Mouse (Mus musculus) midbrain, postnatal 0 days (tissue): ENCODE measurements around the gene Coro2a. TPM values are rescaled to one million over a fixed set of nuclear protein-coding genes. Genes with fewer than 3 reads are reported as not detected.

ENCODE experiments used
- ATAC-seq: fragments of 200-750 bp; cut with Nextera tagmentation; 2 replicates; pipeline ENCODE4 v1.8.0; 2017; ENCODE audit warnings: moderate number of reproducible peaks, mild to moderate bottlenecking, moderate TSS enrichment, moderate library complexity; ENCODE audit not compliant: low FRiP score
- DNase-seq: peaks from one replicate; pipeline ENCODE4 v3.0.0-alpha.2; 2015; ENCODE audit warnings: low spot score
- H3K27ac ChIP-seq: fragments of 300-500 bp; sonication (generic); 2 replicates; pipeline ENCODE4 v1.5.1; 2014; ENCODE audit warnings: low read depth, mild to moderate bottlenecking, low read length, mixed read lengths
- H3K27me3 ChIP-seq: fragments of 300-500 bp; sonication (generic); 2 replicates; pipeline ENCODE4 v1.6.1; 2014; ENCODE audit warnings: low read length, control low read depth, mixed read lengths; ENCODE audit not compliant: insufficient read depth
- H3K36me3 ChIP-seq: fragments of 300-500 bp; sonication (generic); 2 replicates; pipeline ENCODE4 v1.6.1; 2014; ENCODE audit warnings: low read length, control low read depth, mixed read lengths; ENCODE audit not compliant: insufficient read depth
- H3K4me1 ChIP-seq: fragments of 300-500 bp; sonication (generic); 2 replicates; pipeline ENCODE4 v1.6.1; 2014; ENCODE audit warnings: mild to moderate bottlenecking, control low read depth, antibody characterized with exemption, low read length, mixed read lengths; ENCODE audit not compliant: insufficient read depth
- H3K4me2 ChIP-seq: fragments of 300-500 bp; sonication (generic); 2 replicates; pipeline ENCODE4 v1.6.1; 2014; ENCODE audit warnings: low read depth, mild to moderate bottlenecking, low read length, mixed read lengths; ENCODE audit not compliant: poor library complexity, severe bottlenecking
- H3K4me3 ChIP-seq: fragments of 300-500 bp; sonication (generic); 2 replicates; pipeline ENCODE4 v1.5.1; 2014; ENCODE audit warnings: low read depth, mild to moderate bottlenecking, low read length, moderate library complexity
- H3K9ac ChIP-seq: fragments of 300-500 bp; sonication (generic); replicated peaks from 2 replicates; pipeline ENCODE4 v1.6.1; 2014; ENCODE audit warnings: mild to moderate bottlenecking, low read length, moderate library complexity, mixed read lengths; ENCODE audit not compliant: poor library complexity, severe bottlenecking
- H3K9me3 ChIP-seq: fragments of 300-500 bp; sonication (generic); 2 replicates; pipeline ENCODE4 v1.6.1; 2016; ENCODE audit warnings: low read length, control low read depth
- CTCF ChIP-seq: IDR thresholded peaks from 2 replicates; pipeline ENCODE4 v1.5.1; 2016; ENCODE audit warnings: antibody characterized with exemption, mild to moderate bottlenecking
- WGBS: fragments of 180-500 bp; shearing (Covaris S2); extraction: QIAGEN DNeasy Blood & Tissue Kit; methylation state at CpG from one replicate; pipeline ENCODE4 v1.1.7; 2014; 5-methylcytosine and 5-hydroxymethylcytosine counted together
- polyA plus RNA-seq: library from polyadenylated mRNA; unstranded; fragments of >200 nt; fragmentation: Nextera tagmentation; extraction: Ambion mirVana; gene quantifications from 2 replicates; pipeline ENCODE4 v1.2.1, GENCODE M21; 2015
- total RNA-seq: library from RNA; depleted of rRNA; stranded (reverse); fragments of >200 nt; gene quantifications from 2 replicates; pipeline ENCODE4 v1.2.3, GENCODE M21; 2014

Coro2a gene
- total and polyA plus RNA-seq, 2 experiments from 2014 or later = 7.8 to 33.2 TPM

GRCm38 (mm10) chr4:46526226-46526625, 75.8 kb downstream of the Coro2a start:
- no peak for TF ChIP-seq CTCF
- H3K9me3 ChIP-seq = no peaks in the 10 kb centered on the region
- no peak for DNase-seq
- no peak overlapping the region for H3K4me2 ChIP-seq
- no peak overlapping the region for H3K4me3 ChIP-seq
- WGBS = 95% methylated on average over 3 of the region's 3 CpGs
- no peaks in the 10 kb centered on the region for H3K27me3 ChIP-seq
- ATAC-seq = no peak
- H3K27ac ChIP-seq = no peak overlapping the region
- H3K4me1 ChIP-seq = no peaks in the 10 kb centered on the region
- H3K9ac ChIP-seq = no peak overlapping the region
- no peaks in the 10 kb centered on the region for H3K36me3 ChIP-seq

DNA sequence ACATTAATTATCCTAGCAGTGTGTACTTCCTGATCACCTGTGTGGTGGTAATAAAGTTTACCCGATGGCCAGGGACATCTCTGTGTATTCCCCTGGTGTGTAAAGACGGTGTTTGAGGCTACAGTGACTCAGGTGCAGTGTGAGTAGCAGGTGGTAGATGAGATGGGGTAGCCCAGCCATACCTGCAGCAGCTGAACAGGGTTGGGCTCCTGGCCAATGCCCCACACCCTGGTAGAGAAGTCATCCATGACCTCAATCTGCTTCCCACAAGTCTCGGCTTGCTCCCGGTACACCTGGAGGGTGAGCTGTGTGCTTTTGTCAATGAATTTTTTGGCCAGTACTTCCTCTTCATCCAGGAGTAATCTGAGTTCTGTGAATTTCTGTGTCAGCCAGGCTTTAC, 78.7 kb downstream of the Coro2a start:
- WGBS = 90% methylated on average over 4 of the region's 4 CpGs
- no peak for ATAC-seq
- no peak for TF ChIP-seq CTCF

GRCm38 (mm10) chr4:46521457-46521856, 80.5 kb downstream of the Coro2a start:
- H3K9me3 ChIP-seq = no peaks in the 10 kb centered on the region
- DNase-seq (no peak), ATAC-seq (no peak)
- no peak overlapping the region for H3K9ac ChIP-seq
- H3K36me3 ChIP-seq = no peaks in the 10 kb centered on the region
- no peaks in the 10 kb centered on the region for H3K4me1 ChIP-seq
- 89% methylated on average over 10 of the region's 10 CpGs for WGBS
- no peaks in the 10 kb centered on the region for H3K27me3 ChIP-seq
- TF ChIP-seq CTCF = no peak
- H3K4me2 ChIP-seq = no peak overlapping the region
- H3K27ac ChIP-seq = no peak overlapping the region
- no peak overlapping the region for H3K4me3 ChIP-seq

More for the DNA sequence above, 78.7 kb downstream of the Coro2a start:
- H3K27me3 ChIP-seq = no peaks in the 10 kb centered on the region
- no peaks in the 10 kb centered on the region for H3K4me1 ChIP-seq
- no peaks in the 10 kb centered on the region for H3K36me3 ChIP-seq
- no peak for DNase-seq
- H3K4me3 ChIP-seq = no peak overlapping the region
- no peaks in the 10 kb centered on the region for H3K9me3 ChIP-seq
- no peak overlapping the region for H3K9ac ChIP-seq
- no peak overlapping the region for H3K4me2 ChIP-seq
- no peak overlapping the region for H3K27ac ChIP-seq

- 86% methylated on average over 2 of the region's 2 CpGs for WGBS
- DNase-seq (no peak), ATAC-seq (no peak)
- no peaks in the 10 kb centered on the region for H3K4me1 ChIP-seq
- H3K9me3 ChIP-seq = no peaks in the 10 kb centered on the region
- no peak for TF ChIP-seq CTCF
- no peak overlapping the region for H3K9ac ChIP-seq
- no peak overlapping the region for H3K4me3 ChIP-seq
- H3K27me3 ChIP-seq = no peaks in the 10 kb centered on the region
- no peak overlapping the region for H3K27ac ChIP-seq
- H3K4me2 ChIP-seq = no peak overlapping the region
- no peaks in the 10 kb centered on the region for H3K36me3 ChIP-seq
Observed at GRCm38 (mm10) chr4:46520491-46520890, 81.5 kb downstream of the Coro2a start.

GRCm38 (mm10) chr4:46507736-46508460, 94.1 kb downstream of the Coro2a start:
- 11% methylated on average over 16 of the region's 16 CpGs for WGBS
- Histone ChIP-seq H3K4me3 (peak overlapping the region; percentile 60; the same call in 1 of the 2 replicates), H3K9me3 (no peaks in the 10 kb centered on the region), H3K4me1 (no peaks in the 10 kb centered on the region), H3K9ac (no peak overlapping the region), H3K36me3 (0 out of 2 replicates have a peak, but pooled peaks cover 5% of the 10 kb centered on the region), H3K27ac (no peak overlapping the region), H3K27me3 (no peaks in the 10 kb centered on the region), H3K4me2 (peak overlapping the region; percentile 76; the same call in 1 of the 2 replicates)
- TF ChIP-seq CTCF = peak; percentile 80
- ATAC-seq (no peak), DNase-seq (peak; percentile 70)

DNA sequence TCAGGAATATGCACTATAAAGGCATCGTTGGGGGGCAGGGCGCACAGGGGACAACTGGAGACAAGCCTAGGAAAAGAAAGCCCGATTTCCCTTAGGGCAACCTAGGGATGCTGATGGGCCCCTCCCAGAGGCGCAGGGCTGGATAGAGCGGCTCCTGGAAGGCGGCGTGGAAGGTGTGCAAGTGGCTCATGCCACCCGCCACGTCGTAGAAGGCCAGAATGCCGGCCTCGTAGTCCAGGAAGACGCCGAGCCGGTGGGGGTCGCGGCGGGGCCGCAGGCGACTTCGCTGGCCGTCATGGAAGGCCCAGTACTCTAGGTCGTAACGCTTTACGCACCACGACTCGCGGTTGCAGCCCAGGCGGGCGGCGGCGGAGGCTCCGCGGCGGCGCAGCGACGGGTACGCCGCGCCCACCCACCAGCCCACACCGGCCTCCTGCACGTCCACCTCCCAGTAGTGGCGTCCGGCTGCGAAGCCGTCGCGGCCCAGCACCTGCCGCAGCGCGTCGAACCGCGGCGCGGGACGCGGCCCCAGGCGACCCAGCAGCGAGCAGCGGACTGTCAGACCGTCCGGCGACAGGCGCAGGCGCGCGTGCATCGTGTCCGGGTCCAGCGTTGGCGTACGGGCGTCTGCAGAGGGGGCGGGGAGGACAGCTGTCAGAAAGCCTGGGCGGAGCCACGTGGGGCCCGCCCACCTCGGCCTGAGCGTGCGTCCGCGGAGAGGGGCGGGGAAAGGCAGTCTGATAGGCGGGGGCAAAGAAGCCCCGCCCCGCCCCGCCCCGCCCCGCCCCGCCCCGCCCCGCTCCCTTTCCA, 95.0 kb downstream of the Coro2a start:
- peak; percentile 96 for DNase-seq
- peak; percentile 92 for ATAC-seq
- H3K4me3 ChIP-seq = peak overlapping the region; percentile 60
- under 1% methylated on average over 75 of the region's 94 CpGs for WGBS
- H3K9ac ChIP-seq = peak overlapping the region; percentile 67
- H3K36me3 ChIP-seq = peaks cover 13% of the 10 kb centered on the region
- H3K9me3 ChIP-seq = no peaks in the 10 kb centered on the region
- no peak for TF ChIP-seq CTCF
- H3K27ac ChIP-seq = peak overlapping the region; percentile 69
- no peaks in the 10 kb centered on the region for H3K27me3 ChIP-seq
- no peaks in the 10 kb centered on the region for H3K4me1 ChIP-seq
- peak overlapping the region; percentile 76 for H3K4me2 ChIP-seq
